Mouse (Mus musculus) lung, adult 2 months (tissue): ENCODE data around the gene Pla2g2d.

Experiments
- CTCF ChIP-seq: fragments of 200-500 bp; IDR thresholded peaks from 2 replicates; pipeline ENCODE4 v1.5.1; 2011; ENCODE audit warnings: mild to moderate bottlenecking, low read length, control low read depth; ENCODE audit not compliant: insufficient read depth
- POLR2A ChIP-seq: fragments of 200-500 bp; IDR thresholded peaks from 2 replicates; pipeline ENCODE4 v1.6.1; 2011; ENCODE audit warnings: low read depth, mild to moderate bottlenecking, control low read depth, low read length, borderline replicate concordance; ENCODE audit errors: extremely low read depth

DNA sequence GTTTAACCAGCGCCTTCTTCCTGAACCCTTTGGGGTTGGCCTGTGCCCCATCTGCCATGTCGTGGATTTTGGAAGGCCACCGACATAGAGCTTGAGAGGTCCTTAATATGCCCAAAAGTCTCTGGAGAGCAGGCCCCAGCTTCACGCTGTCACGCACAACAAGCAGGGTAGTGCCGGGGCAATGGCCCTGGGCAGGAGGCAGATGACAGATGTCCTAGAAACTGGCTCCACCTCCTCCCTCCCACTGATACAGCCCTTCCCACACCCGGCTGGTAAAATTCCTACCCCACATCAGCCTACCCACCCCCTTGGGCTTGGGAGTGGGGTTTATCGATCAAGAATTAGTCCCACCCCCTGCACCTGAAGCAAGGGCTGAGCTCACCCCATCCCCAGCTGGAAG is 18.1 kb upstream of the Pla2g2d start, which contains the start of gene Pla2g2f:
- TF ChIP-seq CTCF = no peak
- no peak for TF ChIP-seq POLR2A
